Comparison of ENCODE assay signal across 8 mouse cellular contexts in genomic region chr15:88954368-88955072, GRCm38 (mm10). TPM values are rescaled to one million over a fixed set of nuclear protein-coding genes. Genes with fewer than 3 reads are reported as not detected.
DNase-seq lines count a peak whose midpoint lies in the region; ATAC-seq lines count a peak whose summit lies in the region.

TSS of gene Ttll8 (minus strand) at chr15:88954418.

- no peaks in the 10 kb centered on the region for H3K36me3 ChIP-seq in forebrain, embryonic 11.5 days (ENCODE audit: control insufficient read depth, insufficient read depth, low read length)
- no peaks in the 10 kb centered on the region for H3K36me3 ChIP-seq in kidney, embryonic 14.5 days (ENCODE audit: control insufficient read depth, insufficient read depth, low read length)
- no peaks in the 10 kb centered on the region for H3K36me3 ChIP-seq in lung, embryonic 16.5 days (ENCODE audit: control insufficient read depth, insufficient read depth, low read length)
- no peaks in the 10 kb centered on the region for H3K36me3 ChIP-seq in stomach, embryonic 14.5 days (ENCODE audit: control insufficient read depth, insufficient read depth, low read length)

- H3K9me3 ChIP-seq in forebrain, embryonic 11.5 days (ENCODE audit: control insufficient read depth, low read length) = no peaks in the 10 kb centered on the region
- no peaks in the 10 kb centered on the region for H3K9me3 ChIP-seq in kidney, embryonic 14.5 days (ENCODE audit: control insufficient read depth, low read length)
- no peaks in the 10 kb centered on the region for H3K9me3 ChIP-seq in lung, embryonic 16.5 days (ENCODE audit: control insufficient read depth, low read length)
- H3K9me3 ChIP-seq in stomach, embryonic 14.5 days (ENCODE audit: control insufficient read depth, low read depth, low read length) = no peaks in the 10 kb centered on the region

- H3K27ac ChIP-seq in forebrain, embryonic 11.5 days (ENCODE audit: low read depth, low read length) = no peak within 1 kb of the TSS
- H3K27ac ChIP-seq in kidney, embryonic 14.5 days (ENCODE audit: low read depth, low read length) = no peak within 1 kb of the TSS
- H3K27ac ChIP-seq in lung, embryonic 16.5 days (ENCODE audit: low read length) = no peak within 1 kb of the TSS
- H3K27ac ChIP-seq in stomach, embryonic 14.5 days (ENCODE audit: low read length) = no peak within 1 kb of the TSS

- H3K9ac ChIP-seq in forebrain, embryonic 11.5 days (ENCODE audit: low read length) = peak within 1 kb of the TSS; percentile 47
- H3K9ac ChIP-seq in kidney, embryonic 14.5 days (ENCODE audit: low read depth, low read length) = no peak within 1 kb of the TSS; the same call in 1 of the 2 replicates
- 0 out of 2 replicates have a peak within 1 kb of the TSS, but pooled peaks have one; percentile 26 for H3K9ac ChIP-seq in lung, embryonic 16.5 days (ENCODE audit: low read length)
- H3K9ac ChIP-seq in stomach, embryonic 14.5 days (replicated peaks; ENCODE audit: low read depth, low read length) = no peak within 1 kb of the TSS

- peak; percentile 17 for DNase-seq in right cerebral cortex, postnatal 14 days
- no peak for DNase-seq in right cerebral cortex, adult 18-20 months
- DNase-seq in forebrain, embryonic 11.5 days (ENCODE audit: low spot score) = peak; percentile 68
- DNase-seq in layer of hippocampus, adult 8-10 months (ENCODE audit: low spot score in 2 of 2) = no peak
- no peak for DNase-seq in left cerebral cortex, postnatal 14 days (ENCODE audit: low spot score in 2 of 2)

- peaks cover 4% of the 10 kb centered on the region for H3K27me3 ChIP-seq in forebrain, embryonic 11.5 days (ENCODE audit: control insufficient read depth, insufficient read depth, low read length)
- H3K27me3 ChIP-seq in kidney, embryonic 14.5 days (ENCODE audit: control insufficient read depth, insufficient read depth, low read length) = peaks cover 10% of the 10 kb centered on the region; the same call in 1 of the 2 replicates
- peaks cover 19% of the 10 kb centered on the region for H3K27me3 ChIP-seq in lung, embryonic 16.5 days (ENCODE audit: control insufficient read depth, insufficient read depth, low read depth, low read length)
- H3K27me3 ChIP-seq in stomach, embryonic 14.5 days (ENCODE audit: control insufficient read depth, insufficient read depth, low read length) = peaks cover 5% of the 10 kb centered on the region; the same call in 1 of the 2 replicates

- H3K4me3 ChIP-seq in forebrain, embryonic 11.5 days (ENCODE audit: low read depth, low read length) = peak within 1 kb of the TSS; percentile 30
- peak within 1 kb of the TSS; percentile 40 for H3K4me3 ChIP-seq in kidney, embryonic 14.5 days (ENCODE audit: low read length)
- H3K4me3 ChIP-seq in lung, embryonic 16.5 days (ENCODE audit: low read length) = peak within 1 kb of the TSS; percentile 37
- H3K4me3 ChIP-seq in stomach, embryonic 14.5 days (ENCODE audit: low read depth, low read length) = peak within 1 kb of the TSS; percentile 30

- peak within 1 kb of the TSS; percentile 60 for H3K4me2 ChIP-seq in forebrain, embryonic 11.5 days (ENCODE audit: low read depth, low read length, severe bottlenecking)
- peak within 1 kb of the TSS; percentile 89 for H3K4me2 ChIP-seq in kidney, embryonic 14.5 days (replicated peaks; ENCODE audit: low read depth, low read length)
- H3K4me2 ChIP-seq in lung, embryonic 16.5 days (ENCODE audit: low read depth, low read length) = peak within 1 kb of the TSS; percentile 62
- peak within 1 kb of the TSS; percentile 68 for H3K4me2 ChIP-seq in stomach, embryonic 14.5 days (replicated peaks; ENCODE audit: low read depth, low read length)

- intact Hi-C loops in left cerebral cortex, postnatal 14 days (cut with DNase I) = no loop called here

- H3K4me1 ChIP-seq in forebrain, embryonic 11.5 days (replicated peaks; ENCODE audit: control insufficient read depth, insufficient read depth, low read length) = peaks cover 2% of the 10 kb centered on the region; the same call in 1 of the 2 replicates
- H3K4me1 ChIP-seq in kidney, embryonic 14.5 days (ENCODE audit: control insufficient read depth, insufficient read depth, low read length) = no peaks in the 10 kb centered on the region
- no peaks in the 10 kb centered on the region; the same call in 1 of the 2 replicates for H3K4me1 ChIP-seq in lung, embryonic 16.5 days (replicated peaks; ENCODE audit: control insufficient read depth, insufficient read depth, low read length)
- H3K4me1 ChIP-seq in stomach, embryonic 14.5 days (ENCODE audit: control insufficient read depth, insufficient read depth, low read length) = 0 out of 2 replicates have a peak, but pooled peaks cover 7% of the 10 kb centered on the region

- 3% methylated on average over 53 of the region's 53 CpGs for WGBS in forebrain, embryonic 11.5 days
- WGBS in kidney, embryonic 14.5 days = 2% methylated on average over 53 of the region's 53 CpGs
- 3% methylated on average over 52 of the region's 53 CpGs for WGBS in lung, embryonic 16.5 days
- WGBS in stomach, embryonic 14.5 days = 3% methylated on average over 53 of the region's 53 CpGs

- peak; percentile 82 for ATAC-seq in forebrain, embryonic 11.5 days (replicated peaks; ENCODE audit: low FRiP score)
- peak; percentile 80 for ATAC-seq in kidney, embryonic 14.5 days (ENCODE audit: low FRiP score, low TSS enrichment)
- ATAC-seq in lung, embryonic 16.5 days (ENCODE audit: low read depth) = peak; percentile 92
- ATAC-seq in stomach, embryonic 14.5 days (ENCODE audit: insufficient number of reproducible peaks, insufficient read depth, low FRiP score, low read depth) = 0 out of 2 replicates have a peak, but pooled peaks have one; percentile 56

RNA-seq across cellular contexts. Expression of gene Ttll8, which starts in this region (rescaled TPM):
- polyA plus RNA-seq in forebrain, embryonic 11.5 days (2014; fragmentation: Nextera tagmentation; extraction: Ambion mirVana) = 0.08 TPM in 1 of 2 replicates, not detected in the other
- not detected in 2 replicates for polyA plus RNA-seq in kidney, embryonic 14.5 days (2014; fragmentation: Nextera tagmentation; extraction: Ambion mirVana)
- not detected in 2 replicates for polyA plus RNA-seq in lung, embryonic 16.5 days (2015; fragmentation: Nextera tagmentation; extraction: Ambion mirVana)
- not detected in 2 replicates for polyA plus RNA-seq in stomach, embryonic 14.5 days (2014; fragmentation: Nextera tagmentation; extraction: Ambion mirVana)
- total RNA-seq in layer of hippocampus, adult 8-10 months (2022) = 1 to 10 TPM; 1.2 to 4.3 (median 2.7) TPM
- 1 to 10 TPM in 1 of 2 experiments, under 1 TPM in 1; 0.81 to 1.7 TPM for total RNA-seq in left cerebral cortex, postnatal 14 days (2021)

Comparison
In these comparisons a context has a peak if more than half of its experiments do, and no peak if none do; other contexts are left out.
1. Peak in DNase-seq, ATAC-seq, H3K4me3 ChIP-seq, H3K9ac ChIP-seq and H3K4me2 ChIP-seq in forebrain, embryonic 11.5 days; RNA of the gene not detected or under 1 TPM.
2. Peak in ATAC-seq, H3K4me3 ChIP-seq and H3K4me2 ChIP-seq in kidney, embryonic 14.5 days; RNA of the gene not detected or under 1 TPM.
3. Peak in ATAC-seq, H3K4me3 ChIP-seq, H3K9ac ChIP-seq and H3K4me2 ChIP-seq in lung, embryonic 16.5 days; RNA of the gene not detected or under 1 TPM.
4. Peak in ATAC-seq, H3K4me3 ChIP-seq and H3K4me2 ChIP-seq in stomach, embryonic 14.5 days; RNA of the gene not detected or under 1 TPM.